Mouse (Mus musculus): ENCODE measurements around the gene Gclm.

Gene Gclm

DNA sequence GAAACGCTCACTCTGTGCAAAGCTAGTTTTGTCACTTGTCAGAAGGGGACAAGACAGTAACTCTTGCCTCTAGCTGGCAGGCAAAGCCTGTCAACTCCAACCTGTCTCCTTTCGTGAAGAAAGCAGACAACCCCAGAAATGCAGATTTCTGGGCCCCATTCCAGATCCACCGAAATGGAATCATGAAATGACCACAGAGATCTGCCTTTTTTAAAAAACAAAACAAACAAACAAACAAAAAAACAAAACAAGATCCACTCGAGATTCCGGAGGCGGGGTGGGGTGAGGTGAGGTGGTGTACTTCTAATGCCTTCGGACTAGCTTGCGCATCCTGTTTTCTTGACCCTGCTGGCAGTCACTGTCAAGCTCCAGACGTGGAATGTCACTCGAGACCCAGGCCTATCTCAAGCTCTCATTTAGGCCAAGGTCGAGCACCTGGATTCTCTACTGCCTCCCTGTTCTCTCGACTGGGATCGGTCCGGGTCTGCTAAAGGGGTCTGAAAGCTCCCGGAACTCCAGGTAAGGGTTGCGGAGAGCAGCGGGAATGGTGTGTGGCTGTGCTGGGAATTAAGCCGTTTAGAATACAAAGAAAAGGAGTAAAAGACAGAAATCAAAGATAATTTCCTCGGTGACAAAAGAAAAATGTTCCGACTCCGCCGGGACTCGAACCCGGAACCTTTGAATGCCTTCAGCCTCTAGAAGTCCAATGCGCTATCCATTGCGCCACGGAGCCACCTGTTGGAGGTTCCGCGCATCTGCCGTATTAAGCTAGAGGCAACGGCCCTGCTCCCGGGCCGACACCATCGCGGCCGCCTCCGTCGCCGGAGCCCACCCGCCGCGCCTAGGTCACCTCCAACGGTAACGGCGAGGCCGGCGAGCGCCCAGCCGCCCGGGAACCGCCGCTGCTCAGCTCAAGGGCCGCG, 47.2 kb downstream of the Gclm start:
- peak; percentile 90 to 93 for DNase-seq (ENCODE audit: low spot score in 2 of 2)

DNA sequence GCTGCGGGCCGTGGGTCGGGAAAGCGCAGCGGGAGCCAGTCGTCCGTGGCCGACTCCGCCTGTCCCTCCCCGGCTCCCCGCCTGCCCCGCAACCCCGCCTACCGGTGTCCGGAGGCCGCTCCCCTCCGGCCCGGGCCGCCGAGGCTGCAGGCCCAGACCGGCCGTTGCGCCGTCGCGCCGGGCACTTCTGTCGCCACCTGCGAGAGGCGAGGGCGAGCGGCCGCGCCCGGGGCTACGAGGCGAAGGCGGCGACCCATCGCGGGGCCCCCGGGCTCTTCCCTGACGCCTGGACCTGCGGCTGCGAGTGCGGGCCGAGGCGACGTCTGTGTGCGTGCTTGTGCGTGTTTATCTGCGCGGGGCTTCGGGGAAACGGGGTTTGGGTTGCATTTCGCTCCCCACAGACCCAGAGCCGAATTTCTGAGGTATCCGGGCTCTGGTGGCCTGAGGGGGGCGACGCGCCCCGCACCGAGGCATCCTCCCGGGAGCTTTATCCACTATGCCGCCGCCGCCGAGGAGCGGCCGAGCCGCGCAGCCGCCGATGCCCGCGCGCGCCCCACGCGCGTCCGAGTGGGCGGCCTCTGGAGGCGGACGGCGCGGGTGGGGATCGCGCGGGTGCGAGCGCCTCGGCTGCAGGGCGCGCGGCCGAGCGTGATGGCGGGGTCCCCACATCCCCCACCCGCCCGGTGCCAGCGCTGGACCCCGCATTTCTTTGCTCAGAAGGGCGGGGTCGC, 48.0 kb downstream of the Gclm start:
- DNase-seq (ENCODE audit: low spot score in 2 of 2), result peak; percentile 85 to 86

DNA sequence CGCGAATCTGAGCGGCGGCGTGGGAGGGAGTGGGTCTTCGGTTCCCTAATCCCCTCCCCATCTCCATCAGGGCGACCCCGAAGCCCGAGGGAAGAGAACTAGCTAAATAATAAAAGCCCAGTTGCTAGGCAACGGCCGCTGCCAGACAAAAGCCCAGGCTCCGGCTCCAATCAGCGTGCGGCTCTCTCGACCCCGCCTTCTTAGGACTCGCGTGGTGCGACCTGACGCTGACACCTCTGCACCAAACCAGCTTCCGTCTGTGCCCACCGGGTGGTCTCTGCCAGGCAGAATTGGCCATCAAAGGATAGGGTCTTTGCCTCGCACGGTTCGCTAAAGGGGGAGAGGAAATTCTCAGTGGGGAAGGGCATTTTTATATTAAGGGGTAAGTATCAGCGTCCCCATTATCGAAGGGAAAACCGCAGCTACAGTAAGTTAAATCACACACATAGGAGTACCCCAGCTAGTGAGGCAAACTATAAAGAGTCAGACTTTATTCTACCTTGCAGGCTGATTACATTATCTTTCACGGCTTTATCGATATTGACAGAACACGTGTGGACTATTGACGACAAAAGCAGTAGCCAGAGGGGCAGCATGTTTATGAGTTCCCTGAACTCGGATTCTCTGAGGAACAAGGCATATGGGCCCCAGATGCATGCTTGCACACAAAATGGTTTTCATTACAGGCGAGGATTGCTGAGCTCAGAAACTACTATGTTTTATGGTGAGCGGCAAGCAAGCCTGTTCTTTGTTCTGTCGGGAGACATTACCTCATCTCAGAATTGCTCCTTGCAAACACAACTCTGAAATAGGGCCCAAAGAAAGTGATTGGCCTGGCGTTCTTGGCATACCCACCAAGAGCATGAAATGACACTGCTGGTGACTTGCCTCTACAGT, 48.8 kb downstream of the Gclm start, which contains the start of gene Bcar3:
TSS of gene Bcar3 (plus strand) at position 183 of the 897 bp plus-strand sequence.
- DNase-seq (ENCODE audit: low spot score in 2 of 2), result peak; percentile 85 to 92

DNA sequence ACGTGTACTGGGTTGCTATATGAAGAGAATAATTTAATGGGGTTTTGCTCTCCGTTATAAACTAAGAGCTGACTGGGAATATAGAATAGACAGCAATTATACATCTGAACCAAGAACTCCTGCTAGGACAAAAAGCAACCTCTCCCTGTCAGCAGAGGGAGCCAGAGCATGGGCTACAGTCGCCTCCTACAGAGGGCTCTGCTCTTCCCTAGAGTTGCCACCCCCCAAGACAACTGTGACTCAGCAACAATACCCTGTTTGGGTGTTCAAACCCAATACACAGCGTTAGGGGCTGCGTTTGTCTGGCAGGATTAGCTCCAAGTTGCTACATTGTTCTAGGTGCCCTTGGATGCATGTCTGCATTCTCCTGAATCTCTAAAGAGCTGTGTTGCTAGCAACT, 50.2 kb downstream of the Gclm start:
- no peak for DNase-seq (ENCODE audit: low spot score in 2 of 2)

DNA sequence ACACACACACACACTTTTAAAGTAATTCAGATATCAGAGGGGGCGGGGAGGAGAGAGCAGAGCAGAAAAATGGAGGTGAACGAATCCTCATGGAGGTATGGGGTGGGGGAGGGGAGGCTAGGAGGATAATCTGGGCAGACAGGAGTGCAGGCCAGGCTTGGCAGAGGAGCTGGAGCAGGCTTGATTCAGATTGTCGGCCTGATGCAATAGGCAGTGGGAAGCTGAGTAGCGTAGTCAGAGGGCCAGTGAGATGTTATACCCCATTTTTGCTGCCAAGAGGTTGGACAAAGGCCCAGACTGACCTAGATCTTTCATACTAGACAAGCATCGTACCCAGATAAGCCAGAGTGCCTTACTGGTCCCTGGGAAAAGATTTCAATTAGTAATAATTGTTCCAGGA, 51.6 kb downstream of the Gclm start:
- DNase-seq (ENCODE audit: low spot score in 2 of 2), result no peak

DNA sequence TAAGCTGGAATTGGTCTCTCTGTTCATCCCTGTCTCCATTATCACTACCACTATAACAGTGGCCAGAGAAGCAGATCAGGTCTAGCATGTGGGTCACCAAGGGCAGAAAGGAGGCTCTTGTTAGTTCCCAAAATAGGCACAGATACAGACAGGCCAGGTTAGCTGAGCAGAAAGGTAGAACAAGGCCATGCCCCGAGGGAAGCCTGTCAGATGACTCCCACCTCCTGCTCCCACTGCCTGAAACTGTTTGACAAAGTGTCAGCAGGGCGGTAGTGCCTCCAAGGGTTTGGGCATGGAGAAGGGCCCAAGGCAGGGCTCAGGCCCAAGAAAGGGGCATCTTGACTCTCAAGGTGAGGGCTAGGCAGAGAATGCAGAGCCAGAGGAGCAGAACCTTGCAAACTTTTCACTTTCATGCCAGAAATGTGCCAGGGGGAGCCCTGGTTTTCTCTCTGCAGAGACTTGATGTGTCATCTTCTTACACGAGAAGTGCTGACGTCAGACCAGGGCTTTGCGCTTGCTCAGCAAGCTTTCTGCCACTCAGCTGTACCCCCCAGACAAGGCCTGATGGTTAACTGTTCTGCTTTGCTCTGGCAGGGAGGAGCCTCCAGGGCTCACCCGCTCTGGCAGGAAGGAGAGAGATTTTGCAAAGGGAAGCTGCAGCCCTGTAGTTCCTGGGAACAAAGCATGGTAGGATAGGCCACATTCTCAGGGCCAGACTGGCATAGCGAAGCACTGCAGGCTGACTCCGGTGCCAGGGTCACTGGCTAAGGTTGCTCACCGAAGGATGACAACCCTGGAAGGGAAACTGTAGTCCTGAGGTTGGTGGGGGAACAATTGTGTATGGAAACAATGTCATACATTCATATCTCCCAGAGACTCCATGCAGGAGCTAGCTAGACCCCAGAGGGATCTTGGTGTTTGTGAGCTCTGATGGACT, 55.9 kb downstream of the Gclm start:
- no peak for DNase-seq (ENCODE audit: low spot score in 2 of 2)

DNA sequence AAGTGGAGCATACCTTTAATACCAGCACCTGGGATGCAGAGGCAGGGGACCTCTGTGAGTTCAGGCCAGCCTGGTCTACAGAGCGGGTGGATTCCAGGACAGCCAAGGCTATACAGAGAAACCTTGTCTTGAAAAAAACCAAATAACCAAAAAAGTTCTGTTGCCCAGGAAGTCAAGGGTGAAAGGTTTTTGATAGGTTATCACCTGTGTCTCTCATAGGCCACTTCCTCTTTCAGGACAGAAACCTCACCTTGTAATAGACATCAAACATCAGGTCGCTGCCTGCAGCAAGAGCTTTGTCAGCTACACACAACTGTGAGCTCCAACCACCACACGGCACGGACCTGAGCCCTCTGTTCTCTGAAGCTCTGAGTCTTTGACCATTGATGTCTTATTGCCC, 59.2 kb downstream of the Gclm start:
- no peak for DNase-seq (ENCODE audit: low spot score in 2 of 2)

DNA sequence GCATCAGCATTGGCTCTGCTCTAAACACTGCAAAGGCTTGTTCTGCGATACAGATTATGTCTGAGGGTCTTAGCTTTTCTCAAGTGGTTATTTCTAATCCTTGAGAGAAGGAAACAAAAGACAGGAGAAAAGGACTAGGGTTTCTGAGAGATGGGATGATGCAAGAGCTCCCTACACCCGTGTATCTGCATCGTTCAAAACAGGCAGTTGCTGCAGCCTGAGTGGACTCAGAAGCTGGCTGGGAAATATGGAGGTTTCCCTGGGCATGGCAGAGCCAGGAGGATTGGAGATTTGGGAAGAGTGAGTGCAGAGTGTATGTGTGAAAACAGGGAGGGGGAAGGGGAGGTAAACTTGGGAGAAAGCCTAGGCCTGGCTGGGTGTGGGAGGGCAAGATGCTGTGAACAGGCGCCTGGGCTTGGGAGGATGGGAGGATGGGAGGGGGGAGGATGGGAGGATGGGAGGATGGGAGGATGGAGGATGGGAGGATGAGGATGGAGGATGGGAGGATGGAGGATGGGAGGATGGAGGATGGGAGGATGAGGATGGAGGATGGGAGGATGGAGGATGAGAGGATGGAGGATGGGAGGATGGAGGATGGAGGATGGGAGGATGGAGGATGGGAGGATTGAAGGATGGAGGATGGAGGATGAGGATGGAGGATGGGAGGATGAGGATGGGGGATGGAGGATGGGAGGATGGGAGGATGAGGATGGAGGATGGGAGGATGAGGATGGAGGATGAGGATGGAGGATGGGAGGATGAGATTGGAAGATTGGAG, 62.7 kb downstream of the Gclm start:
- no peak for DNase-seq (ENCODE audit: low spot score in 2 of 2)

DNA sequence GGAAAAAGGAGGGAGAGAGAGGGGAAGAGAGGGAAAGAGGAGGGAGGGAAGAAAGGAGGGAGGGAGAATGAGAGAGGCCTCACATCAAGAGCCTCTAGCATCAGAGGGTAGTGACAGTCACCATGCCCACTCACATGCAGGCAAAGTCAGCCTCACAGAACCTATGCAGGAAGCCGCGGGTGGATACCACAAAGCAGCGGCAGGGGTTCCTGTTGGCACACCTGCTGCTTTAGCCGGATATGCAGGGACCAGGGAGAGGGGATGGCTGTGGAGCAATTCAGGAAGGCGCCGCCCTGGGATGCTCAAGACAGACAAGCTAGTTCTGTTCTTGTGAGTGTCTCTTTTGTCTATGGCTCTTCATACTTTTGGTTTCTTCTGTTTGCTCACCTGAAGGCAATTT, 63.6 kb downstream of the Gclm start:
- DNase-seq (ENCODE audit: low spot score in 2 of 2), result no peak

DNA sequence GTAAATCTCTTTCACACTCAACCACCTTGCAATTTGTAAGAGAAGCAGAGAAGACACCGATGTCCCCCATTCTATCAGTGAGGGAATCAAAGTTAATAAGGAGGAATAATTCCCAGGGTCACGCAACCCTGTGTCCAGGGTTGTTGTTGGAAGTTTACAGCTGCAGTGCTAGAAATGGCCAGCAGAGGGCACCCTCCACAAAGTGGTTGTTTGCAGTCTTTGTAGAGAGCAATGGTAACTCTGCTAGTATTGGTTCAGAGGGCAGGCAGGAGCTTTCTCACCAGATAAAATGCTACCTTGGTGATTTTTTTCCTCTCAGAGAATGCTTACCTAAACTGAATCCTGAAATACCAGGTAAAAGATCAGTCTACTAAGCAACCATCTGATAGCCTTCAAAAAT, 66.7 kb downstream of the Gclm start:
- peak; percentile 70 to 84 for DNase-seq (ENCODE audit: low spot score in 2 of 2)

DNA sequence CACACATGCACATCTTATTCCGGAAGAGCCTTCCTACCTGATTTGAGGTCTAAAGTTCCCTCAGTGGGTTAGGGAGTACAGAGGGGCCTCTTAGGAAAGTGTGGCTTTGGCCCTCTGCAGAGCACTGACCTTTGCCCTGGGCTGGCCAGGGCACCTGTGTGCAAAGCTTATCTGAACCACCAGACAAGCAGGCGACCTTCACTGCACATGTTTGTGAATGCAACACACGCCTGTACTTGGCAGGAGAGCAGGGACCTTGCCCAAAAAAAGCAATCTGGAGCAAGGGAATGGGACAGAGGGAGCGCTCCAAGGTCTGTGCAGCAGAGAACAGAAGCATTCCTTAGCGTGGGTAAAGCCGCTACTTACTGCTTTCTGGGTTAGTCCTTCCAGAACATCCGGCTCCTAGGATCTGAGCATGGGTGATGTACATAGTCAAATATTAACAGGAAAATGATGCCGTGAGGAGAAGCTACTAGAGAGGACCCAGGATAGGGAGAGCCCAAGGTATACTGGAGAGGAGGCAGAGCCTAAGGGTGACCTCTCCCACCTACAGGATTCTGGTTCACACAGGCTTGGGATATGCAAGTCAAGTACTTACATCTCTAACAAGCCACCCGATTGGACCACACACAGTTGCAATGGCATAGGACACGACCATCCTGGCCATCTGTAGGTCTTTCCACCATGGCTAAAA, 67.7 kb downstream of the Gclm start:
- DNase-seq (ENCODE audit: low spot score in 2 of 2), result no peak

DNA sequence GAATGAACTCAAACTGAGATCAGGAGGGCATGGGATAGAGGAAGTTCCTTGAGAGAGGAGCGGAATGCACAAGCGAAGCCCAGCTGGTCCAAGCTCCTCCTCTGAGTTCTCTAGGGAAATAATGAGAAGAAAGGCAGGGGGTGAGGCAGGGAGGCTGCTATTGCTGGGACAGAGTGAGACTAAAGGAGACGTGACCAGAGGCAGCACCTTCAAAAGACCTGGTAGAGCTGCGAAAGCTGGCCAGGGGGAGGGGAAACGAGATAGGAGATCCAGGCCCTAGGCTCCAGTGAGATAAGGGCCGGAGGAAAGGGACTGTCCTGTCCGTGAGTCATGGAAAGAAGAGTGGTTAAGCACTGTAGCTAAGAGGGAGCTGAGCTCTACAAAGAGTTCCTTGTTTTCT, 68.6 kb downstream of the Gclm start:
- DNase-seq (ENCODE audit: low spot score in 2 of 2), result no peak

DNA sequence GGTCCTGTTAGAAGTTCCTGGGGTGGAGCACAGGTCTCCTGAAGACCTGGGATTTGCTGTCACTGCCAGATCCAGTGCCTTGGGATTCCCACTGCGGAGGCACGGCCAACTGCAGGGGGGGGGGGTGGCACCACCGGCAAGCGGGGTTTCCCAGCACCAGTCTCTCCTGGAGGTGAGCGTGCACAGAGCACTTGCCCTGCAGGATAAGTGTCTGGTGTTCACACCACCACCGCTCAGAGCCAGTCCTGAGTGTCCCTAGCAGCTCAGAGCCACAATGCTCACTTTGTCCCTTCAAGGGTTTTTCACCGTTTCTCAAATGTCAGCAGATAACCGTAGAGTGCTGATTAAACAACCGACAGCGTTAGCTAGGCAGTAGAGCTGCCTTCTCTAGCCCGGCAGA, 71.3 kb downstream of the Gclm start:
- no peak for DNase-seq (ENCODE audit: low spot score in 2 of 2)

DNA sequence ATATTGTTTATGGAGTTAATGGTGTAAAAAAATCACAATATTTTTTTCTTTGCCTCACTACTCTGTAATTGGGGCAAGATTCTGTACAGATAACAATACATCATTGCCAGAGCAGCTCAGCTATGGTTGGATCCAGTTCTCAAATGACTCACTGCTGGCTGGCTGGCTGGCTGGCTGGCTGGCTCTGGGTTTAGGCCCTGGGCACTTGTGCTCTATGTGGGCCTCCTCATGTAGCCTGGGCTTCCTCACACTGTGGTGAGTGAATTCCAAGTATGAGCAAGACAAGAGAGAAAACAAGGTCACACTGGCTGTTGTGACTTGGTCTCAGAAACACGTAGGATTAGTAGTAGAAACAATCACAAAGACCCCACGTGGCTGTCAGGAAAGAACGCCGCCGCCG, 72.0 kb downstream of the Gclm start:
- no peak for DNase-seq (ENCODE audit: low spot score in 2 of 2)

All from urinary bladder, postnatal 4 days (tissue).